Mouse (Mus musculus) E14TG2a.4 (cell line): Measurements from ENCODE around the gene Kdm4b.

ENCODE experiments used
- CTCF ChIP-seq: conservative IDR thresholded peaks from 2 replicates; pipeline ENCODE4 v1.5.1; 2014; ENCODE audit warnings: low read length
- POU5F1 ChIP-seq: IDR thresholded peaks from 2 replicates; pipeline ENCODE4 v1.6.1; 2014; ENCODE audit warnings: low read length, borderline replicate concordance

DNA sequence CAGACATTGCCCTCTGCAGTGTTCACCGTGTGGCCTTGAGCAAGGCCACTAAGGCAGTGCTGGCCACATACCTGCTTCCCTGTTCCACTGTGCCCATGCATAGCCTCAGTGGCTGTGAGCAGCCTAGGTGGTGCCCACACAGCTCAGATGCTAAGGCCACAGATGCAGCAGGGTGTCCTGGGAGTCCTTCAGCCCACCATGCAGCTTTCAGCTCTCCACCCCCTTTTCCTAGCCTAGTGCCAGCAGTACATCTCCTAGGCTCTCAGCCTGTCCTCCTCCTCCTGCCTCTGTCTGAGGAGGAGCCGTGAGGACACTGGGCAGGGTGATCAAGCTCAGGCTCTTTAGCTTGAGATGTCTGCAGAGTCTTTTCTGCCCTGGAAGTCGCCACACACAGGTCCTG is 44.2 kb downstream of the Kdm4b start:
- no peak for TF ChIP-seq CTCF
- TF ChIP-seq POU5F1 = no peak
